Mouse (Mus musculus) ES-Bruce4 (cell line): ENCODE measurements around the gene Mtx2.

Experiments used
- EP300 ChIP-seq: IDR thresholded peaks from 2 replicates; pipeline ENCODE4 v1.6.1; 2011; ENCODE audit warnings: low read depth, low read length; ENCODE audit not compliant: insufficient read depth
- POLR2A ChIP-seq: IDR thresholded peaks from one replicate; pipeline ENCODE4 v1.8.1; 2011; ENCODE audit warnings: low read length; ENCODE audit not compliant: insufficient read depth

- TF ChIP-seq EP300: no peak
- TF ChIP-seq POLR2A: no peak
Measured at GRCm38 (mm10) chr2:74925968-74926814, 100.6 kb downstream of the Mtx2 start.
